Mouse (Mus musculus) monocyte, adult 59 days (primary cell): Measurements from ENCODE around the gene Olfr523. TPM values are rescaled to one million over a fixed set of nuclear protein-coding genes. Genes with fewer than 3 reads are reported as not detected.

ENCODE experiments used
- total RNA-seq, 2 experiments: library from RNA; stranded (reverse); gene quantifications; one replicate each; pipeline ENCODE4 v1.2.4; 2023

Gene Olfr523
- not detected for total RNA-seq

GRCm38 (mm10) chr7:140172936-140173335, at the start of gene Olfr523:
TSS of gene Olfr523 (plus strand) at chr7:140173217.

GRCm38 (mm10) chr7:140137135-140138020, 35.6 kb upstream of the Olfr523 start, which contains the start of gene Mtg1:
TSS of gene Mtg1 (plus strand) at chr7:140137564.

GRCm38 (mm10) chr7:140154218-140154927, 18.6 kb upstream of the Olfr523 start, which contains the start of gene Sprn:
TSS of gene Sprn (minus strand) at chr7:140154877.

GRCm38 (mm10) chr7:140164664-140165063, 8.4 kb upstream of the Olfr523 start, which contains the start of gene Olfr522:
TSS of gene Olfr522 (minus strand) at chr7:140164764.

GRCm38 (mm10) chr7:140205864-140206263, 32.8 kb downstream of the Olfr523 start, which contains the start of gene Olfr524:
TSS of gene Olfr524 (minus strand) at chr7:140205964.

GRCm38 (mm10) chr7:140217967-140218366, 45.0 kb downstream of the Olfr523 start, which contains the start of gene Cd163l1:
TSS of gene Cd163l1 (plus strand) at chr7:140218267.

Other genes with a start within 250 kb of the Olfr523 start
- gene Utf1, start 229.4 kb upstream of the Olfr523 start, total RNA-seq = under 1 TPM in 1 of 2 experiments, not detected in 1; 0.52 TPM
- gene 6430531B16Rik, start 194.5 kb upstream of the Olfr523 start, total RNA-seq = under 1 TPM; 0.55 to 0.81 TPM
- 10 to 100 TPM; 20.2 to 22.0 TPM for gene Adam8, start 180.7 kb upstream of the Olfr523 start, total RNA-seq
- gene Zfp511, start 136.8 kb upstream of the Olfr523 start, total RNA-seq = 10 to 100 TPM; 26.8 to 27.1 TPM
- 10 to 100 TPM; 19.9 to 23.2 TPM for gene Tubgcp2, start 136.5 kb upstream of the Olfr523 start, total RNA-seq
- gene Msx3, start 124.1 kb upstream of the Olfr523 start, total RNA-seq = not detected
- gene Caly, start 90.7 kb upstream of the Olfr523 start, total RNA-seq = not detected
- not detected for gene Prap1, start 79.8 kb upstream of the Olfr523 start, total RNA-seq
- gene Fuom, start 70.8 kb upstream of the Olfr523 start, total RNA-seq = 10 to 100 TPM in 1 of 2 experiments, 1 to 10 TPM in 1; 9.3 to 11.9 TPM
- gene Paox, start 57.4 kb upstream of the Olfr523 start, total RNA-seq = 10 to 100 TPM; 18.6 to 26.3 TPM
- 10 to 100 TPM; 46.0 to 50.2 TPM for gene Echs1, start 56.7 kb upstream of the Olfr523 start, total RNA-seq
- gene Mtg1, start 35.7 kb upstream of the Olfr523 start, total RNA-seq = 10 to 100 TPM in 1 of 2 experiments, 1 to 10 TPM in 1; 8.7 to 10.9 TPM
- not detected for gene Sprn, start 18.3 kb upstream of the Olfr523 start, total RNA-seq
- not detected for gene Olfr522, start 8.5 kb upstream of the Olfr523 start, total RNA-seq
- not detected for gene Olfr524, start 32.7 kb downstream of the Olfr523 start, total RNA-seq
- 1 to 10 TPM in 1 of 2 experiments, under 1 TPM in 1; 0.82 to 1.3 TPM for gene Cd163l1, start 45.0 kb downstream of the Olfr523 start, total RNA-seq
- 1 to 10 TPM; 4.5 to 5.0 TPM for gene 5830411N06Rik, start 74.1 kb downstream of the Olfr523 start, total RNA-seq
- not detected for gene Olfr525, start 147.6 kb downstream of the Olfr523 start, total RNA-seq
- gene Olfr527, start 160.8 kb downstream of the Olfr523 start, total RNA-seq = not detected
- gene Olfr60, start 188.5 kb downstream of the Olfr523 start, total RNA-seq = not detected
- gene Olfr530, start 203.1 kb downstream of the Olfr523 start, total RNA-seq = not detected
- not detected for gene Olfr531, start 229.7 kb downstream of the Olfr523 start, total RNA-seq
- not detected for gene Olfr532, start 248.4 kb downstream of the Olfr523 start, total RNA-seq